Mouse (Mus musculus) gastrocnemius, postnatal 25 days (tissue): Measurements from ENCODE around the gene Tspan9. TPM values are rescaled to one million over a fixed set of nuclear protein-coding genes. Genes with fewer than 3 reads are reported as not detected.

Experiments
- DNase-seq: peaks from one replicate; pipeline ENCODE4 v3.0.0; 2022
- total RNA-seq, 2 experiments: library from RNA; stranded (reverse); gene quantifications; 1 replicate in 1 of 2; 2 replicates in 1 of 2; pipeline ENCODE4 v1.2.3; 2021

The Tspan9 gene
- total RNA-seq, 2 experiments from 2014 or later, result 48.6 to 56.6 TPM

DNA sequence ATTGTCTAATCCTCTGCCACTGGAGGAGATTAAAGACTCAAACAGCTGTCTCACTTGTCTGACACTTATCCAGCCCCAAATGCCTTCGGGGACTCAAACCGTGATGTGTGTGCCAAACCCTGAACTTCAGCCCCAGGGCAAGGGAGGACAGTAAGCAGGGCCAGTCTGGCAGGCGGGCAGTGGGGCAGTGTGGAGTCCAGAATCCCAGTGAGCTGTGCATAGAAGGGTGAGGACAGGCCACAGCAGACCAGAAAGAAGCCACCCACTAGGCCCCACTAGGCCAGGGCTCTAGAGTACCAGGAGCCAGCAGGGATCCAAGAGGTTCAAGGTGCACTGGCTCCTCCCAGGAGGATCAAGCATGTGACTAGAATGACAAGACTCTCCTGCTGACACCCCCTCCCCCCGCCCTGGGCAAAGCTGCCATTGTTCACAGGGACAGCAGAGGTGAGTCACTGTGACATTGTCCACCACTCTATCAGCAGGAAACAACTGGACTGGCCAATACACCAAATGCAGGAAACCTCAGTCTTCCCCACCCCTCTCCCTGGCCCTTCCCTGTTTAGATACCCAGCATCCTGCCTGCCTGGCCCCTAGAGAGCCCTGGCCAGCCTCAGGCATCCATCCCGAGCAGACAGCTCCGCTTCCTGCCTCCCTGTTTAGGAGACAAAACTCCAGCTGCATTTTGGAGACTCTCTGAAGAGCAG lies 40.9 kb downstream of the Tspan9 start:
- peak; percentile 60 for DNase-seq

- no peak for DNase-seq
Observed at GRCm38 (mm10) chr6:128099871-128100270, 43.5 kb downstream of the Tspan9 start.

DNA sequence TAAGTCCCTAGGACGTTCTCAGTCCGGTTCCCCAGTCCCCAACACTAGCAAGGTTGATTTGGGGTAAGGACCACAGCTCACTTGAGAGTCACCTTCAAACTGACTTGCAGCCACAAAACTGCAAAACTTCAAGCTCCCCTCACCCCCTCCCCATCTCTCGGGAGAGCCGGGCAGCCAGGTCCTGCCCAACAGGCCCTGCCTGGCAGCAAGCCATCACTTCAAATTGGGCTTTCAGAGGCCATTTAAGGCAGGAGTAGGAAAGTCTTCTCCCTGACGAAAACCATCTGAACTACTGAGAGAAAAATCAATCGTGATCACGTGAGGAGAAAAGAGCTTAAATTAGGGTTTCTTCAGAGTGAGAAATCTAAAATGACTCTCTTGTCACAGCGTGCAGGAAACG lies 44.2 kb downstream of the Tspan9 start:
- DNase-seq, result no peak

DNA sequence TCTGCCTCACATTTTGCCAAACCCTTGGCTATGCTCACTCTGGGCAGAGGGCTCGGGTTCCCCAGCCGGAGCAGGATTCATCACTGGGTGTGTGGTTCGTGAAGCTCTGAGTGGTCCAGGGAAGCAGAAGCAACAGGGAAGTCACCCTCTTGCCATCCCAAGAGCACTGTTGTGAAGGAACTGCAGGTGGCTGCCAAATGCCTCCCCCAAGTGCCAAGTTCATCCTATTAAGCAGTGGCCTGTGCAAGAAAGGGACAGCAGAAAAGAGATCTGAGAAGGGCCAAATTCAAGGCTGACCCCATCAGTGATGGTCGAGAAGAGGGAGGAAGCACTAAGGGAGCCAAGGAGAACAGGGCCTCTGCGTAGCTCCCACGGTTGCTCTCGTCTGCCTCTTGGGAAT lies 46.9 kb downstream of the Tspan9 start:
- no peak for DNase-seq

GRCm38 (mm10) chr6:128095906-128096305 lies 47.5 kb downstream of the Tspan9 start:
- no peak for DNase-seq

DNA sequence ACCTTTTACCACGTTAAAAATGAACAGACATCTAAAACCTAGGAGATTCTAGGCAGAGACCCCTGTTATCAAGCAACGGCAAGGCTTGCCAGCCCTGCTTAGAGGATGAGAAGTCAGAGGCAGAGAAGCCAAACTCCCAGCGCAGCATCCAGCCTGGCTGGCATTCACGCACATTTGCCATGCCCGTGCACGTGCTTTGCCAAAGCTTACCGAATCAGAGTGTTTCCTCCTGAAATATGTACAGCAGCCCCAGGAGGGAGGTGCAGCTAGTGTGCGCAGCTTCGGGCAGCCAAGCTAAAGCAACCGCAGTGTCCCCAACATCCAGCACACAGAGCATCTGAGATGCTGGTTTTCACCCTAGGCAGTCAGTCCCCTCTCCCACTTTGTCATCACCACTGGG lies 48.3 kb downstream of the Tspan9 start:
- no peak for DNase-seq

DNA sequence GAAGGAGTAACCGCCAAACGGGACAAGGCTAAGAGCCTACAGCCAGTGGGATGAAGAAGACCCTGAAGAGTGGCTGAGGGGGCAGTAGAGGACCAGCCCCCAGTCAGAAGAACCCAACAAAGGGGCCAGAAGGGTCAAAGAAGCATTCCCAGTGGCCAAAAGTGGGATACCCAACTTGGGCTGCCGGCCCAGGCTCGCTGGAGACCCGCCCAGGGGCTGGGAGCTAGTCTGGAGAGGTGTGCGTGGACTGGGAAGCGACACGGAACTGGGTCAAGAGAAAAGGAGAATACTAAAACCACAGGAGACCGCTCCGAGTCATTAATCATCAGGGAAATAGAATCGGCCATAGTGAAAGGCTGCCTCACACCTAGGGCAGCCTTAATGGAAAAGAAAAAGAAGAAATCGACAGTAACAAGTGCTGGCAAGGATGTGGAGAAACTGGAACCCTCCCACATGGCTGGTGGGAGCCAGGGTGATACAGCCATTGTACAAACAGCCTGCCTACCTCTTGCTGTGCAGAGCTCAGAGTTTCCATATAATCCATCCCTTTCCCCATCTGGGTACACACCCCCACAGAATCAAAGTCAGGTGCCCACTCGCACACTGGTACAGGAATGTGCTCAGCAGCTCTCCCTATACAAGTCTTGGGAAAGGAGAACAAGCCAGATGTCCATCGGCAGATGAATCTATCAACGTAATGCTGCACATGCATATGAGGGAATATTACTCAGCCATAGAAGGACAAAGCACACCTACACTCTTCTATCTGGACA lies 49.4 kb downstream of the Tspan9 start:
- no peak for DNase-seq

GRCm38 (mm10) chr6:128092621-128093020 lies 50.8 kb downstream of the Tspan9 start:
- DNase-seq, result no peak

GRCm38 (mm10) chr6:128091833-128092166 lies 51.6 kb downstream of the Tspan9 start:
- no peak for DNase-seq

DNA sequence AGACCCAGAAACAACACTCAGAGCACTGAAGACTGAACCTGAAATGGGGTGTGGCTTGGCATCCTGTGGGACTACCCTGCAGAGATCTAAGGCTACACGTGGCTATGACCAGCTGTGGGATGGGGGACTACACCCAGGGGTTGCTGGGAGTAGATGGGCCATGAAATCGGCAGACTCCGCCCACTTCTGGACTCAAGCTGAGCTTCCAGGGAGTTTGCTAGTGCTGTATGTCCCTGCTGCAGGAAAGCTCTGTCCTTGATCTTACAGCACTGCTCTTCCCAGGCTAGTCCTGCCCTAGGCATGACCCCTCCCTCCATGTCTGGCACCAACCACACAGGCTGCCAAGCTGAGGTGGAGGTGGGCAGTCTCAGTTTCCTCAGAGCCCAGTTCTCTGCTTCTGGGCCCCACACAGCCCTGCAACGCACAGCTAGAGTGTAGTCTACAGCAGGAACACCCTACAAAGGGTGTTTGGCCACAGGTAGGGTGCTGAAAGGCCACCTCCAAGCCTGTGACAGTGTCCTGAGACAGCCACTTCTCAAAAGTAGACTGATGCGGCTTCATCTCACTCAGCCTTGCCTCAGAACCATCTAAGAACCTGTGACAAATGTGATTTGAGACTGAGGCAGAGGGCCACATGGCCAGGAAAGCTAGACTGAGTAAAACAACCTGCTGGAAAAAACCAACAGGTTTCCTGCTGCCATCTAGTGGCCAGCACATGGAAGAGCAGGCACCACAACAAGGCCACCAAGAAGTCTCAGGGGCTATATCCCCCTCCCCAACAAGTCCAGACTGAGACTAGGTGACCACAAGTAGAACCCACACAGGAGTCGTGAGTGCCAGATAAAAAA lies 52.2 kb downstream of the Tspan9 start:
- DNase-seq, result no peak

DNA sequence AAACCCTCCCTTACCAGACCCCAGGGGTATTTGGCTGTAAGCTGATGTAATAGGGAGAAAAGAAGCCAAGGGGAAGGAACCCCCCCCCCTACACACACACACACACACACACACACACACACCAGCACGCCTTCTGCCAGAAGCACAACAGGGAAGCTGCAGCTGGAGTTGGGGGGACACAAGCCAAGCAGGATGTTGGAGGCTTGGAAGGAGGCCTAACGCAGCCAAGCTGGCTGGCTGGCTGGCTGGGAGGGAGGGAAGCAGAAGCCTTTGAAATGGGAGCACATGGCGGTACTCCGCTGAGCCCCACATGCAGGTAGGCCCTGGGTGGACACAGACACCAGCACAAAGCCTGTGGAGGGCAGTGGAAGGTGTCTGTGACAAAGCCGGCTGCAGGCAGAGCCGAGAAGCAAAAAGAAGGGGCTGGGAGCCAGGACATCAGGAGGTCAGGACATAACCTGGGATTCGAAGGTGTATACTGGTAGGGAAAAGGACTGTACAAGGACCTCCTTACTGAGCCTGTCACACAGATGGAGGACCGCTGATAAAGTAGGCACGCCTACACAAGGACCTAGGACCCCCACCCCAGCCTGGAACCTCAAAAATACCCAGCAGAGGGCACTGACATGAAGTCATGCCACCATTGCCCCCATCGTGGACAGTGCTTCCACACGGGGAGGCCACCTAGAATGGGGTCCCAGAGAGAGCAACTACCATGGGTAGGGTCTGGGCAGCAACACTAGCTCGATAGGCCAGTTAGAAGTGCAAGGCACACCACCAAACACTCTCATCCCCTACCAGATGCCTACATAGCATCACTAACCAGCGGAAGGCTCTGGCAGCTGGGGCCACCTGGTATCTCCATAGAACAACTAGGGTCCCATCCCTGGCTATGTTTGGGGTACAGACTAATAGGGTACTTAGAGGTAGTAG lies 53.4 kb downstream of the Tspan9 start:
- peak; percentile 78 for DNase-seq

DNA sequence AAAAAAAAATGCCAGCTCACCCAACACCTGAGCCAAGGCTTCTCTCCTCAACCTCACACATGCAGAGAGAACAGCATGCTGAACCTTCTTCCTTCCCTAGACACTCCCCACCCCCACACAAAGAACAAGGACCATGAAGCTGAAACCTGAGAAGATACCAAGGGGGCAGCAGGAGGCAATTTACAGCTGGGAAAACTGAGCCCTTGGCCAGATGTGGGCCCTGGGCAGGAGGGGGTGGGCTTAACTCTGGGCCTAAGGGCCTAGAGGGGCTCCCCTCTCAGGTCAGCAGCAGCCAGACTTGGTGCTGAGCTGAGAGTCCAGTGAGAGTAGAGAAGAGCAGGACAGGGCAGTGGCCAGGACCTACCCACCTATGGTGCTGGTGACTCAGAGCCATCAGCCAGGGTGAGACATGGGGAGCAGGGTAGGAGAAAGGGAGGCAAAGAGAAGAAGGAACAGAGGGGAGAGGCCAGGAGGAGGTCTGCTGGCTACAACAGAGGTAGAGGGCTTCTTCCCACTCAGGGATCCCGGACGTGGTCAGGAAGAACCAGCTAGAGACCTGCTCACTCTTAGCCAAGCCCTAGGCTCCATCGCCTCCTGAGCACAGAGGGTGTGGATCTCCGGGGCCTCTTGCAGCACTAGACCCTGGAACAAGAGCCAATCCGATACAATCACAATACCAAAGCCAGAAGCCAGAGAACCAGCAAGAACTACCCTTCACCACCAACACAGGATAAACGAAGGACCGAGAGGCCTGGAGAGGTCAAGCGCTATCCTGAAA lies 54.5 kb downstream of the Tspan9 start:
- DNase-seq, result no peak

GRCm38 (mm10) chr6:128085488-128086066 lies 57.8 kb downstream of the Tspan9 start:
- DNase-seq, result no peak

DNA sequence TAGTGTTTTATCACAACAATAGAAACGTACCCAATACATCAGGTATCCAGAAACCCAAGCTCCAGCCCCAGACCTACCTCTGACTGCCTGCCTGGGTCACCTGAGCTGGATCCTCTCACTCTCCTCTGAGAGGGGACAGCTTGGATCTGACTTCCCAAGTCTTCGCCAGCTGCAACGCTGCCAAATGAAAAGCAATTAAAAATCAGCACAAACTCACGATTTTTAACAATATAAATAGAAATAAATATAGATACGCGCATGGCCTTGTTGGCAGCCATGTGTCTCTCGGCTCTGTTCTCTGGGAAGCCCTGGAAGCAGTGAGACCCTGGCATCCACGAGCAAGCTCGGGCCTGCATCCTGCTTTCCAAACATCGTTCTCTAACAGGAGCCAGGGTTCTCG lies 60.1 kb downstream of the Tspan9 start:
- no peak for DNase-seq

DNA sequence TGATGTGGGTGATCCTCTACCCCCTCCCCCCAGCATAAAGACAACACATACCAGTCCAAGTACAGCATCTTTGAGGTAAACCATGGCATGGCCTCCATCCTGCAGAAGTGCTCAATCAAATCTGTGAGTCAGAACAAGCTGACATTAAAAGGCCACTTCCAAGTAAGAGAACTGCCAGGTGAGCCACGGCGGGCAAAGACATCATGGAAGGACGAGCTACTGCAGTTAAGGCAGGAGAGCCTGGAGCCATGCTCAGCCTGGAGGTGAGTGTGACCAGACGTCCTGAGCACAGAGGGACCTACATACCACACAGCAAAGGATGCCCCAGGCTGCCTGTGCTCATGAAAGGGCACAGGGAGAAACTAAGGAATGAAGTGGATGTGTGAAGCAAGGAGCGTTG lies 61.6 kb downstream of the Tspan9 start:
- no peak for DNase-seq

DNA sequence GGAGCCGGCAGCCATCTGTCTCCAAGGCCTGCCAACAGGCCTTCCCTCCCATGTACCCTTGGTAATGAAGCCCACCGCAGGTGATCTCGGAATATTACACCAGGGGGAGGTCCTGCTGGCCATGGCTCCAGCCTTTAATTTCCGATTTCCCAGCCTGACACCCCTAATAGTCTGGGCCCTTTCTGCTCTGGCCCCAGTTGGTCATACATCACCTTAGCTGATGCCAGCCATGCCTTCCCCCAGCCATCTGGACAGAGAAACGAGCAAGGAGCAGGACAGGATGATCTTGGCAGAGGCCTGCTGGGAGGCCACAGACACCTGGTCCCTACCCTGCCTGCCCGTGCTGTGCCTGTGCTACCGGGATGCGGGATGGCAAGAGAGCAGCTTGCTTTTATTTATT lies 62.1 kb downstream of the Tspan9 start:
- DNase-seq, result no peak

DNA sequence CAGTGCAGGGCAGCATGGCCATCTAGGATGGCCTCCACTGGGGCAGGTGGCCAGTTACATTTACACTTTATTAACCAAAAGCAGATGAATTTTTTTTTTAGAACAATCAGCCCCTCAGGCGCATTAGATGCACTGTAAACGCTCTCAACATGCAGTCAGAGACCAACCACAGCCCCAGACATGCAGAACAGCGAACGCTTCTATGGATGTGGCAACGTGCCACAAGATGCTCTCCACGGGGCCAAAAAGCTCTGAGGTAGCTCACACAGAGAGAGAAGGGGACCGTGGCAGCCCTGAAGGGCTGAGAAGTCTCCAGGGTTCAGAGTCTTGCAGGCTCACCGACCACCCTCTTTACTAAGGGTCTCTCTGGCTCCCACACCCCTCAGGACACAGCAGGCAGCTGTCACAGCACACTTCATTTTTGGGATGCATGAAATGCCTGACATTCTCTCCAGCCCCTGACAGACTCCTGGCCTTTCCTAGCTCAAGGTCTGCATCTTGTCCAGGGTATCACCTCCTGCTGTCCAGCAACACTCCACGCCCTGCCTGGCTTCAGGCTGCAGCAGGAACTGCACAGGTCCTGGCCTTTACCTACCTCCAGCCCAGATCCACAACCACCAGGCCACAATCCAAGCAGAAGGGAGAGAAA lies 63.7 kb downstream of the Tspan9 start:
- no peak for DNase-seq

DNA sequence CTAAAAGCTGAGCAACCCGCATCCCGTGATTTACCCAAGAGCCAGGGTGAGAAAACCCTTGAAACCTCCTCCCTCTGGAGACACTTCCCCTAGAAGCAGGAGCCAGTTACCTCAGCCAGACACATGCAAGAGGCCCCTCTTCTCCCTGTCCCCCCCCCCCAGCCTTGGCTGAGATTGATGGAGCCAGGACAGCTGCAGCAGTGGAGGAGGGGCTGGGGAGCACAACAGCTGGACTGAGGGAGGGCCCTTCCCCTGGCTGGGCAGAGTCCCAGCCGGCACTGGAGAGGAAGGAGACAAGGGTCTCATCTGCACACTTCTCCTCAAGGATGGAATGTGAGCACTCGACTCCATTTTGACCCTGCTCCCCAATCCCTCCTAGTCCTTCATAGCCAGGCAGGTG lies 64.9 kb downstream of the Tspan9 start:
- DNase-seq, result peak; percentile 58

GRCm38 (mm10) chr6:128076104-128077020 lies 67.0 kb downstream of the Tspan9 start:
- DNase-seq, result peak; percentile 62
